ENCODE assay signal across 7 mouse cellular contexts in genomic region chr1:34891559-34892289, GRCm38 (mm10). TPM values are rescaled to one million over a fixed set of nuclear protein-coding genes. Genes with fewer than 3 reads are reported as not detected.
DNase-seq lines count a peak whose midpoint lies in the region; ATAC-seq and TF ChIP-seq lines count a peak whose summit lies in the region.

No protein-coding gene starts in this region.

- peak in 1 of 2 experiments; percentile 77; a peak in 3 of 4 replicates for TF ChIP-seq CTCF in CH12.LX (conservative IDR thresholded peaks at IDR 0.05 in 1 of 2, IDR thresholded peaks at IDR 0.05 in 1 of 2; ENCODE audit: low read depth in 2 of 2, low read length in 2 of 2)

- in situ Hi-C loops in CH12.LX (cut with MboI; ENCODE audit: low pct_ligation_motif_present, low pct_unique_long_range_greater_than_20kb, low sequenced_read_pairs), result loop anchor here (25.0 kb wide), 1 partner anchor 371 kb away; no protein-coding TSS in a partner anchor

- H3K4me3 ChIP-seq in CH12.LX (replicated peaks in 1 of 3; ENCODE audit: low read depth in 2 of 3, low read length in 2 of 3, poor library complexity in 1 of 3), result no peak overlapping the region
- H3K4me3 ChIP-seq in midbrain, embryonic 13.5 days (replicated peaks), result no peak overlapping the region

- peak; percentile 56 to 73; a peak in 1 of 4 replicates for ATAC-seq in hematopoietic stem cell, adult 5-6 weeks (replicated peaks in 1 of 2; ENCODE audit: insufficient read depth in 1 of 2, low FRiP score in 2 of 2, low TSS enrichment in 1 of 2, low read depth in 1 of 2, poor library complexity in 2 of 2, severe bottlenecking in 2 of 2)
- peak; percentile 92 for ATAC-seq in midbrain, embryonic 13.5 days

- DNase-seq in CH12.LX (ENCODE audit: extremely low read depth), result peak; percentile 21
- peak; percentile 60 for DNase-seq in Muller cell, postnatal 12 days (ENCODE audit: inconsistent ontology term)
- DNase-seq in embryo, embryonic 11 days, result peak; percentile 70
- peak; percentile 60 to 69 for DNase-seq in layer of hippocampus, postnatal 36 days
- peak; percentile 18 for DNase-seq in thymus, postnatal 14 days

- no peak overlapping the region for H3K27ac ChIP-seq in CH12.LX (ENCODE audit: insufficient read depth, low read depth)
- H3K27ac ChIP-seq in midbrain, embryonic 13.5 days, result no peak overlapping the region

- H3K4me1 ChIP-seq in CH12.LX (ENCODE audit: control insufficient read depth in 1 of 2, insufficient read depth in 2 of 2), result no peaks in the 10 kb centered on the region
- H3K4me1 ChIP-seq in midbrain, embryonic 13.5 days (replicated peaks), result no peaks in the 10 kb centered on the region

- H3K4me2 ChIP-seq in CH12.LX (ENCODE audit: insufficient read depth, low read depth, poor library complexity, severe bottlenecking), result no peak overlapping the region
- no peak overlapping the region for H3K4me2 ChIP-seq in midbrain, embryonic 13.5 days (replicated peaks)

- H3K9me3 ChIP-seq in CH12.LX (replicated peaks; ENCODE audit: low read length), result no peaks in the 10 kb centered on the region
- H3K9me3 ChIP-seq in midbrain, embryonic 13.5 days, result no peaks in the 10 kb centered on the region

- H3K36me3 ChIP-seq in CH12.LX (replicated peaks in 1 of 2; ENCODE audit: control insufficient read depth in 1 of 2, insufficient read depth in 1 of 2, low read length in 1 of 2), result no peaks in the 10 kb centered on the region
- no peaks in the 10 kb centered on the region for H3K36me3 ChIP-seq in midbrain, embryonic 13.5 days

- peaks cover 31% of the 10 kb centered on the region for H3K27me3 ChIP-seq in CH12.LX (replicated peaks)
- no peaks in the 10 kb centered on the region for H3K27me3 ChIP-seq in midbrain, embryonic 13.5 days

- TF ChIP-seq POLR2A in CH12.LX (IDR thresholded peaks at IDR 0.05; ENCODE audit: low read depth, low read length), result no peak

- H3K9ac ChIP-seq in CH12.LX (ENCODE audit: insufficient read depth, low read depth), result no peak overlapping the region
- no peak overlapping the region for H3K9ac ChIP-seq in midbrain, embryonic 13.5 days (replicated peaks)

- no peak for TF ChIP-seq EP300 in CH12.LX (IDR thresholded peaks at IDR 0.05; ENCODE audit: low read length)

- WGBS in midbrain, embryonic 13.5 days, result 59% methylated on average over 14 of the region's 14 CpGs

- dilution Hi-C loops in CH12.LX (cut with MboI; ENCODE audit: extremely low pct_ligation_motif_present, extremely low pct_unique_long_range_greater_than_20kb, low sequenced_read_pairs), result no loop called here

- TF ChIP-seq RAD21 in CH12.LX (IDR thresholded peaks at IDR 0.05; ENCODE audit: low read depth, low read length), result peak; percentile 76

- no peaks in the 10 kb centered on the region for H3K79me2 ChIP-seq in CH12.LX (replicated peaks; ENCODE audit: control insufficient read depth, extremely low read depth, insufficient read depth, poor library complexity, severe bottlenecking)

TF ChIP-seq in CH12.LX, 34 proteins besides CTCF, POLR2A, EP300 and RAD21:
- TF ChIP-seq SMC3 (IDR thresholded peaks at IDR 0.05; ENCODE audit: low read depth, low read length) (peak; percentile 61), NRF1 (IDR thresholded peaks at IDR 0.05; ENCODE audit: low read depth, low read length) (no peak)

RNA-seq across cellular contexts. Expression of gene Plekhb2, which starts 41.9 kb away (rescaled TPM):
- total RNA-seq in CH12.LX (2012; rRNA removed) (15.4 and 21.0 TPM in 2 replicates), CH12.LX (2014; rRNA removed) (23.8 and 24.6 TPM in 2 replicates)
- polyA plus RNA-seq in CH12.LX (2012; ENCODE audit: insufficient read length, low read depth), result 30.2 and 44.8 TPM in 2 replicates
- total RNA-seq in hematopoietic stem cell, adult 5-6 weeks (2017), result 23.7 and 25.8 TPM in 2 replicates
- 100 to 1,000 TPM; 197 to 199 TPM for total RNA-seq in layer of hippocampus, postnatal 36 days (2021)
- polyA plus RNA-seq in midbrain, embryonic 13.5 days (2015; fragmentation: Nextera tagmentation; extraction: Ambion mirVana), result 59.4 and 62.7 TPM in 2 replicates

RNA-seq across cellular contexts. Expression of gene Fam168b, which starts 48.9 kb away (rescaled TPM):
- total RNA-seq in CH12.LX (2012; rRNA removed), result 50.5 and 51.3 TPM in 2 replicates
- total RNA-seq in CH12.LX (2014; rRNA removed), result 64.4 and 67.5 TPM in 2 replicates
- 57.3 and 60.9 TPM in 2 replicates for polyA plus RNA-seq in CH12.LX (2012; ENCODE audit: insufficient read length, low read depth)
- 83.2 and 94.6 TPM in 2 replicates for total RNA-seq in hematopoietic stem cell, adult 5-6 weeks (2017)
- 100 to 1,000 TPM; 226 to 227 TPM for total RNA-seq in layer of hippocampus, postnatal 36 days (2021)
- polyA plus RNA-seq in midbrain, embryonic 13.5 days (2015; fragmentation: Nextera tagmentation; extraction: Ambion mirVana), result 131 and 143 TPM in 2 replicates

Comparison
In these comparisons a context has a peak if more than half of its experiments do, and no peak if none do; other contexts are left out.
1. DNase-seq: peak in every context shown above with its lines; median percentile 70 in embryo, embryonic 11 days; 64 in layer of hippocampus, postnatal 36 days; 60 in Muller cell, postnatal 12 days; 21 in CH12.LX; 18 in thymus, postnatal 14 days.